Mouse (Mus musculus) adrenal gland, adult 18-20 months (tissue): ENCODE measurements around the gene Havcr2. TPM values are rescaled to one million over a fixed set of nuclear protein-coding genes. Genes with fewer than 3 reads are reported as not detected.
A peak's percentile ranks its signal among the peaks of the same experiment; 100 is the strongest.
"Not testable (repeated sequence)": the region's sequence is repeated elsewhere in the genome, so short reads cannot be mapped to it uniquely, and the experiment has no call there.

ENCODE experiments used
- DNase-seq, 2 experiments: peaks; one replicate each; pipeline ENCODE4 v3.0.0; 2021 to 2022; ENCODE audit warnings: low spot score in 2 of 2
- long read RNA-seq, 2 experiments: library from polyadenylated mRNA; stranded (forward); transcript quantifications; one replicate each; pipeline ENCODE4 v2.0.0; 2021
- total RNA-seq, 2 experiments: library from RNA; stranded (reverse); gene quantifications; 1 replicate in 1 of 2; 2 replicates in 1 of 2; pipeline ENCODE4 v1.2.3; 2021

Gene Havcr2
- total RNA-seq = 1 to 10 TPM; 3.0 to 3.4 TPM
- long read RNA-seq, experiment 1, partial matches to known transcripts = 0 of 2 reads
- long read RNA-seq, experiment 1, other reads (novel, unspliced or antisense) = 0 of 2 reads
- long read RNA-seq, experiment 2, transcript Havcr2-201 (7 exons, 2,721 nt) = major isoform, 5 of 7 reads
- long read RNA-seq, experiment 2, partial matches to known transcripts = 0 of 7 reads
- long read RNA-seq, experiment 2, other reads (novel, unspliced or antisense) = 2 of 7 reads

GRCm38 (mm10) chr11:46454453-46455045 lies at the start of gene Havcr2:
TSS of gene Havcr2 (plus strand) at chr11:46454935.
- peak in 1 of 2 experiments; percentile 11 for DNase-seq

GRCm38 (mm10) chr11:46404986-46405385 lies 49.7 kb upstream of the Havcr2 start:
- DNase-seq = no peak

- DNase-seq = no peak
These were observed 48.0 kb upstream of the Havcr2 start for GRCm38 (mm10) chr11:46406721-46407120.

- DNase-seq = no peak
These were observed 44.6 kb upstream of the Havcr2 start for GRCm38 (mm10) chr11:46410018-46410563.

GRCm38 (mm10) chr11:46418438-46418837 lies 36.3 kb upstream of the Havcr2 start:
- DNase-seq = no peak

- DNase-seq = no peak
These were observed 35.9 kb upstream of the Havcr2 start for GRCm38 (mm10) chr11:46418860-46419259.

- DNase-seq = no peak
These were observed 33.4 kb upstream of the Havcr2 start for GRCm38 (mm10) chr11:46421086-46421888.

GRCm38 (mm10) chr11:46428131-46428530 lies 26.6 kb upstream of the Havcr2 start:
- not testable (repeated sequence) for DNase-seq

- DNase-seq = no peak
These were observed 24.6 kb upstream of the Havcr2 start for GRCm38 (mm10) chr11:46430123-46430522.

GRCm38 (mm10) chr11:46431129-46431528 lies 23.6 kb upstream of the Havcr2 start:
- DNase-seq = peak; percentile 67 to 74

- DNase-seq = no peak
These were observed 19.4 kb upstream of the Havcr2 start for GRCm38 (mm10) chr11:46435363-46435762.

- peak; percentile 82 to 85 for DNase-seq
These were observed 17.8 kb upstream of the Havcr2 start, which contains the start of gene Med7 for GRCm38 (mm10) chr11:46436760-46437458. TSS of gene Med7 (plus strand) at chr11:46436925.

- peak; percentile 6 to 26 for DNase-seq
These were observed 17.2 kb upstream of the Havcr2 start for GRCm38 (mm10) chr11:46437459-46438000.

- no peak for DNase-seq
These were observed 15.7 kb upstream of the Havcr2 start for GRCm38 (mm10) chr11:46439005-46439543.

GRCm38 (mm10) chr11:46441774-46442173 lies 13.0 kb upstream of the Havcr2 start:
- no peak for DNase-seq

- DNase-seq = no peak
These were observed 11.6 kb upstream of the Havcr2 start for GRCm38 (mm10) chr11:46443152-46443551.

GRCm38 (mm10) chr11:46443979-46444378 lies 10.8 kb upstream of the Havcr2 start:
- DNase-seq = no peak

GRCm38 (mm10) chr11:46446150-46446549 lies 8.6 kb upstream of the Havcr2 start:
- DNase-seq = no peak

- no peak for DNase-seq
These were observed 6.9 kb upstream of the Havcr2 start for GRCm38 (mm10) chr11:46447644-46448484.
